Mouse (Mus musculus) midbrain, embryonic 14.5 days (tissue): ENCODE measurements around the gene Amer3. TPM values are rescaled to one million over a fixed set of nuclear protein-coding genes. Genes with fewer than 3 reads are reported as not detected.
"Not testable (repeated sequence)": the region's sequence is repeated elsewhere in the genome, so short reads cannot be mapped to it uniquely, and the experiment has no call there.

Source experiments
- ATAC-seq: fragments of 200-750 bp; cut with Nextera tagmentation; 2 replicates; pipeline ENCODE4 v1.8.0; 2017; ENCODE audit warnings: moderate number of reproducible peaks, moderate library complexity; ENCODE audit not compliant: low FRiP score, low TSS enrichment
- DNase-seq: peaks from one replicate; pipeline ENCODE4 v3.0.0-alpha.2; 2015
- H3K27ac ChIP-seq: fragments of 300-500 bp; sonication (generic); replicated peaks from 2 replicates; pipeline ENCODE4 v1.5.1; 2014; ENCODE audit warnings: mild to moderate bottlenecking, low read depth, low read length, moderate library complexity
- H3K27me3 ChIP-seq: fragments of 300-500 bp; sonication (generic); 2 replicates; pipeline ENCODE4 v1.6.1; 2014; ENCODE audit warnings: low read length, control low read depth, mixed read lengths; ENCODE audit not compliant: control insufficient read depth, insufficient read depth
- H3K36me3 ChIP-seq: fragments of 300-500 bp; sonication (generic); 2 replicates; pipeline ENCODE4 v1.6.1; 2014; ENCODE audit warnings: low read length, control low read depth; ENCODE audit not compliant: control insufficient read depth, insufficient read depth
- H3K4me1 ChIP-seq: fragments of 300-500 bp; sonication (generic); 2 replicates; pipeline ENCODE4 v1.6.1; 2014; ENCODE audit warnings: mild to moderate bottlenecking, antibody characterized with exemption, low read length, control low read depth; ENCODE audit not compliant: control insufficient read depth, insufficient read depth
- H3K4me2 ChIP-seq: fragments of 300-500 bp; sonication (generic); 2 replicates; pipeline ENCODE4 v1.6.1; 2014; ENCODE audit warnings: mild to moderate bottlenecking, low read length, moderate library complexity
- H3K4me3 ChIP-seq: fragments of 300-500 bp; sonication (generic); replicated peaks from 2 replicates; pipeline ENCODE4 v1.5.1; 2014; ENCODE audit warnings: low read depth, low read length
- H3K9ac ChIP-seq: fragments of 300-500 bp; sonication (generic); replicated peaks from 2 replicates; pipeline ENCODE4 v1.6.1; 2014; ENCODE audit warnings: mild to moderate bottlenecking, low read length, moderate library complexity
- H3K9me3 ChIP-seq: fragments of 300-500 bp; sonication (generic); 2 replicates; pipeline ENCODE4 v1.6.1; 2016; ENCODE audit warnings: low read length, control low read depth, mixed read lengths; ENCODE audit not compliant: control insufficient read depth
- WGBS: fragments of 180-500 bp; shearing (Covaris S2); extraction: QIAGEN DNeasy Blood & Tissue Kit; methylation state at CpG from one replicate; pipeline ENCODE4 v1.1.7; 2014; 5-methylcytosine and 5-hydroxymethylcytosine counted together
- polyA plus RNA-seq: library from polyadenylated mRNA; unstranded; fragments of >200 nt; fragmentation: Nextera tagmentation; extraction: Ambion mirVana; gene quantifications from 2 replicates; pipeline ENCODE4 v1.2.1, GENCODE M21; 2014

Amer3 gene
- 30.0 and 32.1 TPM in 2 replicates for polyA plus RNA-seq

- Histone ChIP-seq H3K36me3 (no peaks in the 10 kb centered on the region), H3K4me3 (peak within 1 kb of the TSS; percentile 63), H3K27ac (peak within 1 kb of the TSS; percentile 91), H3K4me2 (peak within 1 kb of the TSS; percentile 87), H3K4me1 (peaks cover 20% of the 10 kb centered on the region), H3K9me3 (no peaks in the 10 kb centered on the region), H3K27me3 (0 out of 2 replicates have a peak, but pooled peaks cover 4% of the 10 kb centered on the region), H3K9ac (peak within 1 kb of the TSS; percentile 87)
- WGBS = under 1% methylated on average over 53 of the region's 53 CpGs
- peak; percentile 94 for DNase-seq
- ATAC-seq = peak; percentile 92
Observed at GRCm38 (mm10) chr1:34578851-34579781, at the start of gene Amer3. TSS of gene Amer3 (plus strand) at chr1:34579657.

- H3K27me3 ChIP-seq = peaks cover 30% of the 10 kb centered on the region
- WGBS = 56% methylated on average over 3 of the region's 3 CpGs
Observed at GRCm38 (mm10) chr1:34534574-34534973, 44.9 kb upstream of the Amer3 start.

DNA sequence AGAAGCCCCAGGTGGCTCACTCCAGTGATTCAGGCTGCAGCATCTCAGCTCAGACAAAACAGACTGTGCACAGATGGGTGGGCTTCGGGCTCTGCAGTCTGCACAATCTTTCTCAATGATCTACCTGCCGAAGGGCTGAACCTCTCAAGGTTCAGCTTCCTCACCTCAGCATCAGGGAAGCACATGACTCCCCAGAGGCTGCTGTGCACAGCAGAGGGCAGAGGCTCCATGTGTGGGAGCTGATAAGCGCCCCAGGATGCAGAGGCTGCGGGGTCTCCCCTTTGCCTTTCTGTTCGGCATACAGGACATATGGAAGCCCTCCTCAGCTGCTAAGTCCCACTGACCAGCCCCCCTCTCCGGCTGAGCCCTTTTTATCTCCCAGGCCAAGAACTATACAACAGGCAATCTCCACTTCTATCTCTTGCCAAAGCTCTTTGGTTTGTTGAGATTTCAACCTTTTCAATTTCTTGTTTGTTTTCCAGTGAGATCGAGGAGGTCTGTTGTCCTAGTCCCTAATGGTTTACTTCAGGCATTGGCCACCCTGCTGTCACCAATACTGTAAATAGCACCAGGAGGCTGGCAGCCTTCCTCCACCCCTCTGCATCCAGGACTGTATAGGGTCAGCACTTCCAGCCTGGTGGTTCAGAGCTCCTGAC is 44.3 kb upstream of the Amer3 start, which contains the start of gene Cfc1:
Cfc1 (plus strand) TSS at position 606 of the 656 bp plus-strand sequence.
- H3K4me3 ChIP-seq, ATAC-seq, DNase-seq, H3K4me1 ChIP-seq, H3K36me3 ChIP-seq, H3K27ac ChIP-seq, H3K9ac ChIP-seq, H3K9me3 ChIP-seq: not testable (repeated sequence)
- peak within 1 kb of the TSS; percentile 48 for H3K4me2 ChIP-seq
- 34% methylated on average over 7 of the region's 7 CpGs for WGBS
- H3K27me3 ChIP-seq = peaks cover 30% of the 10 kb centered on the region

More at GRCm38 (mm10) chr1:34534574-34534973, 44.9 kb upstream of the Amer3 start:
- H3K27ac ChIP-seq, H3K4me3 ChIP-seq, ATAC-seq, H3K4me2 ChIP-seq, H3K36me3 ChIP-seq, DNase-seq, H3K9ac ChIP-seq, H3K4me1 ChIP-seq, H3K9me3 ChIP-seq: not testable (repeated sequence)

- peaks cover 8% of the 10 kb centered on the region; the same call in 1 of the 2 replicates for H3K4me1 ChIP-seq
- H3K36me3 ChIP-seq = no peaks in the 10 kb centered on the region
- H3K27ac ChIP-seq = no peak overlapping the region
- ATAC-seq (no peak), DNase-seq (peak; percentile 30)
- 2% methylated on average over 14 of the region's 14 CpGs for WGBS
- peak overlapping the region; percentile 24 for H3K4me3 ChIP-seq
- H3K9ac ChIP-seq = no peak overlapping the region
- no peaks in the 10 kb centered on the region for H3K9me3 ChIP-seq
- peak overlapping the region; percentile 48 for H3K4me2 ChIP-seq
- H3K27me3 ChIP-seq = peaks cover 30% of the 10 kb centered on the region
Observed at GRCm38 (mm10) chr1:34536291-34536766, 43.1 kb upstream of the Amer3 start.

- Histone ChIP-seq H3K36me3 (no peaks in the 10 kb centered on the region), H3K27me3 (peaks cover 30% of the 10 kb centered on the region), H3K9ac (no peak overlapping the region), H3K27ac (no peak overlapping the region), H3K4me1 (peaks cover 8% of the 10 kb centered on the region; the same call in 1 of the 2 replicates), H3K9me3 (no peaks in the 10 kb centered on the region), H3K4me3 (peak overlapping the region; percentile 24), H3K4me2 (peak overlapping the region; percentile 48)
- ATAC-seq = no peak
- WGBS = 3% methylated on average over 16 of the region's 16 CpGs
- DNase-seq = peak; percentile 53
Observed at GRCm38 (mm10) chr1:34536767-34537485, 42.5 kb upstream of the Amer3 start.

GRCm38 (mm10) chr1:34547074-34547473 is 32.4 kb upstream of the Amer3 start:
- Histone ChIP-seq H3K4me2 (no peak overlapping the region), H3K27me3 (no peaks in the 10 kb centered on the region), H3K36me3 (no peaks in the 10 kb centered on the region), H3K27ac (no peak overlapping the region), H3K9ac (no peak overlapping the region), H3K4me3 (no peak overlapping the region), H3K9me3 (0 out of 2 replicates have a peak, but pooled peaks cover 3% of the 10 kb centered on the region), H3K4me1 (no peaks in the 10 kb centered on the region)
- WGBS = 88% methylated on average over 1 of the region's 1 CpGs
- DNase-seq = no peak
- no peak for ATAC-seq

- H3K36me3 ChIP-seq = no peaks in the 10 kb centered on the region
- 0 out of 2 replicates have a peak, but pooled peaks cover 2% of the 10 kb centered on the region for H3K9me3 ChIP-seq
- no peak overlapping the region for H3K9ac ChIP-seq
- H3K4me2 ChIP-seq = no peak overlapping the region
- H3K4me1 ChIP-seq = no peaks in the 10 kb centered on the region
- no peaks in the 10 kb centered on the region for H3K27me3 ChIP-seq
- H3K4me3 ChIP-seq = no peak overlapping the region
- WGBS = 78% methylated on average over 1 of the region's 1 CpGs
- no peak for ATAC-seq
- DNase-seq = no peak
- no peak overlapping the region for H3K27ac ChIP-seq
Observed at GRCm38 (mm10) chr1:34553690-34554089, 25.8 kb upstream of the Amer3 start.

DNA sequence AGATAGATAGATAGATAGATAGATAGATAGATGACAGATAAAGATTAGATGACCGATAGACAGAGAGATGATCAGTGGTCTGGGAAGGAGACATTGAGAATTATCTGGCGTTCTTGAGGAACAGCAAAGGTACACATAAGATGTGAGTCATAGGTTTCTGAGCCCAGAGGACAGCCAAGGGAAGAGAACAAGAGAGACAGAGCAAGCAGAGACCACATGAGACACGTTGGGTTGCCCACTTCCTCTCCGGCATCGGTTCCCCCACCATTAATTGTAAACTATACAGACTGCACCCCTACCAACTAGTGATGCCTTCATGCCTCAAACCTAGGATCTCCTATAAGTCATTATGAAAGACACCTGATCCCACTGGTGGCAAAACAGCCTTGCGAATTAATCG is 25.2 kb upstream of the Amer3 start:
- Histone ChIP-seq H3K27ac (no peak overlapping the region), H3K9me3 (no peaks in the 10 kb centered on the region), H3K4me3 (no peak overlapping the region), H3K27me3 (no peaks in the 10 kb centered on the region), H3K9ac (no peak overlapping the region), H3K36me3 (no peaks in the 10 kb centered on the region), H3K4me2 (no peak overlapping the region), H3K4me1 (no peaks in the 10 kb centered on the region)
- no peak for DNase-seq
- no peak for ATAC-seq
- WGBS = 88% methylated on average over 7 of the region's 7 CpGs
